Mouse (Mus musculus) bone marrow, adult 2 months (tissue): Measurements from ENCODE around the gene Ccdc12. TPM values are rescaled to one million over a fixed set of nuclear protein-coding genes. Genes with fewer than 3 reads are reported as not detected.

Experiments
- H3K27ac ChIP-seq: fragments of 200-500 bp; 2 replicates; pipeline ENCODE4 v1.5.1; 2012; ENCODE audit warnings: low read depth, mild to moderate bottlenecking, control low read depth, inconsistent platforms, low read length; ENCODE audit not compliant: control insufficient read depth, poor library complexity, insufficient read depth
- H3K4me1 ChIP-seq: fragments of 200-500 bp; 2 replicates; pipeline ENCODE4 v1.6.1; 2011; ENCODE audit warnings: low read length; ENCODE audit not compliant: control insufficient read depth, insufficient read depth
- H3K4me3 ChIP-seq: fragments of 200-500 bp; replicated peaks from 2 replicates; pipeline ENCODE3; 2011; ENCODE audit warnings: mild to moderate bottlenecking, low read depth, low read length, control low read depth; ENCODE audit not compliant: control insufficient read depth
- CTCF ChIP-seq: fragments of 200-500 bp; IDR thresholded peaks from 2 replicates; pipeline ENCODE4 v1.5.1; 2011; ENCODE audit warnings: low read length, control low read depth; ENCODE audit not compliant: control insufficient read depth, insufficient read depth
- POLR2A ChIP-seq: fragments of 200-500 bp; IDR thresholded peaks from 2 replicates; pipeline ENCODE4 v1.6.1; 2011; ENCODE audit warnings: low read depth, mild to moderate bottlenecking, control low read depth, low read length, borderline replicate concordance; ENCODE audit not compliant: control insufficient read depth
- WGBS: fragments of 180-500 bp; shearing (Covaris S2); methylation state at CpG from one replicate; pipeline ENCODE4 v1.1.7; 2018; 5-methylcytosine and 5-hydroxymethylcytosine counted together
- polyA plus RNA-seq: library from polyadenylated mRNA; stranded (reverse); fragments of >200 nt; gene quantifications from 2 replicates; pipeline ENCODE4 v1.2.4, GENCODE M21; 2011; ENCODE audit warnings: low replicate concordance; ENCODE audit not compliant: missing spikeins, insufficient read depth, insufficient read length

The Ccdc12 gene
- polyA plus RNA-seq, 1 experiment: 168 TPM

DNA sequence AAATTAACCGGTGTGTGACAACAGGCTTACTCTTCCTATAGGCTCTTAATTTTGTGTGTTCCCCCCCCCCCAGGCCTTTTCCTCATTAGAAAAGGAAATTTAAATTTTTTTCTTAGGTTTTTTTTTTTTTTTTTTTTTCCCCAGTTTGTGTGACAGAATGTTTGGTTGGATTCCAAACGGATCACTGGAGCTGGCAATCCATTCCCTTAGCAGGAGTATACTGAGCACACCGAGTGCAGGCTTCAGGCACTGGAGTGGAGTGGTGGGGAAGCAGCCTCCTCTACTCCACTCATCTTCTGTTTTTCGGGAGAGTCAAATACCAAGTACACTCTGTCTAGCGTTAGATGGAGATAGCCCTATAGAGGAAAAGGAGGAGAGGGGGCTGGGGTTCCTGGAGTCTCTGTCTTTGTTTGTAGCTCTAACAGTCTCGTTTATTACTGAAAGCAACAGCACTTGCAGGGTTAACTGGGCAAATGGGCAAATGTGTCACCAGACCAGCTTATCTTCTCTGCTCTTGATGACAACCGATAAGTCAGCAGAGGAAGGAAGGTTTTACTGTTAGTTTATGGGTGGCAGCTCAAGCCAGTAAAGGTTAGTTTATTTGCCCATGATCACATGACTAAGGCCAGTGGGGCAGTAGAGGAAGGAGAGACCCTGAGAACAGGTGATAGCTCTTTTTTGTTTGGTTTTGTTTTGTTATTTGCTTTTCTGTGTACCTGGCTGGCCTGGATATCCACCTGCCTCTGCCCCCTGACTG is 4.7 kb downstream of the Ccdc12 start:
- 64% methylated on average over 7 of the region's 7 CpGs for WGBS
- H3K4me3 ChIP-seq: no peak overlapping the region
- TF ChIP-seq POLR2A: no peak
- no peak for TF ChIP-seq CTCF
- peaks cover 12% of the 10 kb centered on the region for H3K4me1 ChIP-seq
- H3K27ac ChIP-seq: no peak overlapping the region; the same call in 1 of the 2 replicates

DNA sequence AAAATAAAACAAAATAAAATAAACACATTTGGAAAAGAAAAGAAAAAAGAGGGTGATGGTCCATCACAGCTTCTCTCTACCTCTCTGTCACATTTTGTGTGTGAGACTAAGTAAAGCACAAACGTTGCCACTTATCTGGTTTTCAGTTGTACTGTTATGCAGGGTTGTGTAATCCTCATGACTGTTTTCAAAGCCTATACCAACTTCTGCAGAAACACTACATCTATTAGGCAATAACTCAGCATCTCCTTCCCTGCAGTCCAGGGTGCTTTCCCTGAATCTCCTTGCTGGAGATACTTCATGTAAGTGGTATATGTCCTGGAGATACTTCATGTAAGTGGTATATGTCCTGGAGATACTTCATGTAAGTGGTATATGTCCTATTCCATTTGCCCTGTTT is 6.5 kb downstream of the Ccdc12 start:
- TF ChIP-seq POLR2A (no peak), CTCF (no peak)
- WGBS: 17% methylated on average over 1 of the region's 1 CpGs
- H3K4me1 ChIP-seq: peaks cover 17% of the 10 kb centered on the region
- no peak overlapping the region for H3K4me3 ChIP-seq
- H3K27ac ChIP-seq: no peak overlapping the region

DNA sequence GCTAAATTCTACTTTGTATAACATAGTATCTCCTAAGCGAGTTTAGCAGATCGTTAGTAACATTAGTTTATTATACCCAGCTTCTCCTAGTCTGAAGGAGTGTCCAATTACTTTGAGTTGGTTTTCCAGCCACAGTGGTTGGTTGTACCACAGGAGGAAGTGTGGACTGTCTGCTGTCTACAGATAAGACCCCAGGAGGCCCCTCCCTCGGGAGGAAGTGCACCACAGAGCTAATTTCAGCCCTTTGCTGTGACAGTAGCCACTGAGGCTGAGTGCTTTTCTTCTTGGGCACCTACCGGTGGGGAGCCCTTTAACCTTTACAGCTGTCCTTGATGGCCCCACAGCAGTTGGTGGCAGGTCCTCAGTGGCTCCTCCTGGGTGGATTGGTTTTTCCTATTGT is 9.6 kb downstream of the Ccdc12 start:
- Histone ChIP-seq H3K4me3 (no peak overlapping the region), H3K4me1 (peaks cover 13% of the 10 kb centered on the region), H3K27ac (no peak overlapping the region)
- 1% methylated on average over 4 of the region's 4 CpGs for WGBS
- TF ChIP-seq CTCF (no peak), POLR2A (no peak)

DNA sequence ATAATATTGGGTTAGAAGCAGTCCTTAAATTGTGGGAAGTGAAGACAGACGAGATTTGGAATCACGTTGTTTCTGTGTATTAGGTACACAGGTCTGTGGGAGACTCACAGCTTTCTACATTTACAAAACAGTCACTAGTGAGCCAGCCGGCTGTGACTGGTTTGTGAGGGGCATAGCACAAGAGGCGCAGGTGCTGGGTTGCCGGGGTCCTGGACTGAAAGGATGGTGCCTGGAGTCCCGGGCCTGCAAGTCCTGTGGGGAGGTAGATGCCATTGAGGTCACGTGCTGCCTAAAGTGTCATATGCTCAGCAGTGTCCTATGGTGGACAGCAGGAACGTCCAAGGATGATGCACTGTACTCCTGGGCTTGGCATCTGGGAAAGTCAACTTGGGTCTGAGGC is 10.1 kb downstream of the Ccdc12 start:
- H3K4me1 ChIP-seq: peaks cover 12% of the 10 kb centered on the region
- TF ChIP-seq POLR2A: no peak
- no peak for TF ChIP-seq CTCF
- no peak overlapping the region for H3K4me3 ChIP-seq
- peak overlapping the region; percentile 14; the same call in 1 of the 2 replicates for H3K27ac ChIP-seq
- WGBS: 17% methylated on average over 8 of the region's 8 CpGs

DNA sequence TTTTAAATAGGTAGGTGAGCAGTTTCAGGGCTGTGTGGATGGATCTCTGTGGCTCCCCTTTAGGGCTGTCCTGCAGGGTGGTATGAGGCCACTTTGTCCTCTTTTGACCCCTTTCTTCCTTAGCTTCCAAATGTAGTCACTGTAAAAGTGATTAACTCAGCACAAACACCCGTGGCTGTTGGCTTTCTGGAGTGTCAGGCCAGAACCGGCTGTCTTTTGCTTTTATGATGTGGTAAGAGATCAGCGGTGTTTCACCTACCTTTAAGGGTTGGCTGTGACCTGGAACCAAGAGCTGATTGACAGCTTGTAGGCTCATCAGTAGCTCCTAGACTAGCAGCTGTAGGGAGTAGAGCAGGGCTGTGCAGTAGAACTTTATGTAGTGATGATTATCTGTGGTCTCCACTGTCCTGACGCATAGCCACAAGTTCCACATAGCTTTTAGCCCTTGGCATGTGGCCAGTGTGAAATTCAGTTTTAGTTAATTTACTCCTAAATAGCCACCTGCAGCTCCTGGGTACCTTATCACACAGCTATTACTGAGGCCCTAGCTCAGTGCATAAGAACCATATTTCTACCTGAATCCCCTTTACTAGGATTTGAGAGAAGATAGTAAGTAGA is 11.0 kb downstream of the Ccdc12 start:
- peaks cover 9% of the 10 kb centered on the region for H3K4me1 ChIP-seq
- no peak overlapping the region for H3K27ac ChIP-seq
- no peak overlapping the region for H3K4me3 ChIP-seq
- 17% methylated on average over 4 of the region's 4 CpGs for WGBS
- TF ChIP-seq POLR2A: no peak
- no peak for TF ChIP-seq CTCF

DNA sequence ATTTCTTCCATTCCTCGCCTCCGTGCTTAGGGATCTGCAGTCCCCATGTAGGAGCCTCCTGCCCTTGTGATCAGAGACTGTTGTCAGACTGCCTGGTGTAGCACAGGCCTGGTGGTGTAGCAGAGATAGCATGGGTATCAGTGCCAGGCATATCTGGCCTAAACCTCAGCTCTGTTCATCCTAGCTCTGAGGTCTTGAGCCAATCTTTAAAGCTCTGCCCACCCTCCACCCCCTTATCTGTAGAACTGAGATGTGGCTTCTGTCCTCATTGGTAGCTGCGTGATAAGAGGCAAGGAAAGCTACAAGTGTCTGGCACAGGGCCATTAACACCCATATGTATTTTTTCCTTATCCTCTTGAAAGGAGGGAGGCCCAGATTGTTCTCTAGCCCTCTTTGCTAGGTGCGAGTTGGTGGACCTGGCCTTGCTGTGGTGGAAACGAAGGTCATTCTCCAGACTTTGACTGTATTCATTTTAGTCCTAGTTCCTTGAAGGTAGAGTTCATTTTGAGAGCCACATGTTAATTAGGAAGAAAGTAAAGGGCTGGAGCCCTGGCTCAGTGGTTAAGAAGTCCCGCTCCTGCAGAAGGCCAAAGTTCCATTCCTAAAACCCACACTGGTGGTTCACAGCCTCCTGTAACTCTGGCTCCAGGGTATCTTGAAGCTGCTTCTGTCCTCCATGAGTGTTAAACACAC is 12.4 kb downstream of the Ccdc12 start:
- no peak overlapping the region for H3K4me3 ChIP-seq
- H3K4me1 ChIP-seq: peaks cover 14% of the 10 kb centered on the region
- no peak overlapping the region for H3K27ac ChIP-seq
- WGBS: 55% methylated on average over 6 of the region's 6 CpGs
- TF ChIP-seq POLR2A (no peak), CTCF (no peak)

DNA sequence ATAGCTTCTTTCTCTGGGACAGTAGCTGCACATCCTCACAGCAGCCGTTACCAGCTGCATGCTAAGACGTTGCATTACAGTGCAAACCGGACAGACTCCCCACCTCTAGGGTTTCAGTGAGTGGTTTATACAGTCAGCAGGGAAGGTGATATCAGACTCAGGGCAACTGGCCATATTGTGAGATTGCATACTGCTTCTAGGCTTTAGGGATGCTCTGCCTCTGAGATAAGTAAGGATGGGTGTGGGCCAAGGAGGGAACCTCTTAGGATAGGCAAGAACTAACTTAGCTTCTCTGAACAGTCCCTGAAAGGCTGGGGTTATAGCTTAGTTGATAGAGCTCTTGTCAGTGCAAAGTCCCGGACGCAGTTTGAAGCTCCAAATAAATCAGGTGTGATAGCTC is 13.5 kb downstream of the Ccdc12 start:
- WGBS: 63% methylated on average over 5 of the region's 5 CpGs
- Histone ChIP-seq H3K4me1 (peaks cover 18% of the 10 kb centered on the region), H3K4me3 (no peak overlapping the region)

DNA sequence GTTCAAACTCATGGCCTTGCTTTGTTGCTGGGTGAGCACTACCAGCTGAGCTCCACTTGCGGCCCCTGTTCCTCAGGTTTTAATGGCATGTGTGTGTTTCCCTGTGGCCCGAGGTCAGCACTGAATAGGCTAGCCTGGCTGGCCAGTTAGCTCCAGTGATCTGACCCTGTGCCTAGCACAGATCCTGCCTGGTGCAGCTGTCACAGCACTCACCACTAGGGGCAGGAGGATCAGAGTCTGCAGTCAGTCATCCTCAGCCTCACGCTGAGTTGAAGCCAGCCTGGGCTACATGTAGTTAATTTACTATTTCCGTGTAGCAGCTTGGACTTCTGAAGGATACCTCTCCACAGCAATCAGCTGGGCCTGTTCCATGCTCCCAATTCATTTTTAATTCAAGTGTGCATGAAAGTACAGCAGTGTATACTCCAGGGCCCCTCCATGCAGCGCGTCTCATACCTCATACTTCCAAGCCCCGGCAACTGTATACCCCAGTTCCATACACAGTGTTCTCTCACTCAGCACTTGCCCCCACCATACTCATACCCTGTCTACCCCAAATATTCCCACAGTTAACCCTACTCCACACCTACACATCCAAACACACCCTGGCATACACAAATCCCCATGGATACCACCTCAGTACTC is 16.3 kb downstream of the Ccdc12 start:
- no peak overlapping the region for H3K27ac ChIP-seq

More for the DNA sequence above, 13.5 kb downstream of the Ccdc12 start:
- TF ChIP-seq POLR2A (no peak), CTCF (no peak)
- no peak overlapping the region for H3K27ac ChIP-seq

More for the DNA sequence above, 16.3 kb downstream of the Ccdc12 start:
- Histone ChIP-seq H3K4me3 (no peak overlapping the region), H3K4me1 (peaks cover 17% of the 10 kb centered on the region)
- 66% methylated on average over 7 of the region's 7 CpGs for WGBS
- TF ChIP-seq CTCF (peak; percentile 87), POLR2A (no peak)
